Mouse (Mus musculus): Measurements from ENCODE around the gene 4931422A03Rik.

GRCm38 (mm10) chr2:103936666-103937065, 91.5 kb downstream of the 4931422A03Rik start:
- TF ChIP-seq POLR2A (IDR thresholded peaks at IDR 0.05; ENCODE audit: insufficient read depth, low read depth, low read length) (no peak), CTCF (IDR thresholded peaks at IDR 0.05; ENCODE audit: insufficient read depth, low read depth, low read length) (no peak)

All from olfactory bulb, adult 2 months (tissue).